Mouse (Mus musculus) E14TG2a.4 (cell line): ENCODE data around the gene Ddt.

Experiments
- CTCF ChIP-seq: conservative IDR thresholded peaks from 2 replicates; pipeline ENCODE4 v1.5.1; 2014; ENCODE audit warnings: low read length
- POU5F1 ChIP-seq: IDR thresholded peaks from 2 replicates; pipeline ENCODE4 v1.6.1; 2014; ENCODE audit warnings: low read length, borderline replicate concordance

GRCm38 (mm10) chr10:75797619-75798175 is 24.5 kb upstream of the Ddt start:
- no peak for TF ChIP-seq CTCF
- TF ChIP-seq POU5F1 = no peak
